Mouse (Mus musculus) gastrocnemius, adult 18-20 months (tissue): Measurements from ENCODE around the gene Gm9903. TPM values are rescaled to one million over a fixed set of nuclear protein-coding genes. Genes with fewer than 3 reads are reported as not detected.

ENCODE experiments used
- DNase-seq: peaks from one replicate; pipeline ENCODE4 v3.0.0; 2021; ENCODE audit warnings: low spot score
- long read RNA-seq, 2 experiments: library from polyadenylated mRNA; stranded (forward); transcript quantifications; one replicate each; pipeline ENCODE4 v2.0.0; 2021
- total RNA-seq, 2 experiments: library from RNA; stranded (reverse); gene quantifications; 2 replicates each; pipeline ENCODE4 v1.2.3; 2021

Gm9903 gene
- under 1 TPM; 0.34 to 0.38 TPM for total RNA-seq
- long read RNA-seq, experiment 1 = 0 reads
- long read RNA-seq, experiment 2 = 0 reads

DNA sequence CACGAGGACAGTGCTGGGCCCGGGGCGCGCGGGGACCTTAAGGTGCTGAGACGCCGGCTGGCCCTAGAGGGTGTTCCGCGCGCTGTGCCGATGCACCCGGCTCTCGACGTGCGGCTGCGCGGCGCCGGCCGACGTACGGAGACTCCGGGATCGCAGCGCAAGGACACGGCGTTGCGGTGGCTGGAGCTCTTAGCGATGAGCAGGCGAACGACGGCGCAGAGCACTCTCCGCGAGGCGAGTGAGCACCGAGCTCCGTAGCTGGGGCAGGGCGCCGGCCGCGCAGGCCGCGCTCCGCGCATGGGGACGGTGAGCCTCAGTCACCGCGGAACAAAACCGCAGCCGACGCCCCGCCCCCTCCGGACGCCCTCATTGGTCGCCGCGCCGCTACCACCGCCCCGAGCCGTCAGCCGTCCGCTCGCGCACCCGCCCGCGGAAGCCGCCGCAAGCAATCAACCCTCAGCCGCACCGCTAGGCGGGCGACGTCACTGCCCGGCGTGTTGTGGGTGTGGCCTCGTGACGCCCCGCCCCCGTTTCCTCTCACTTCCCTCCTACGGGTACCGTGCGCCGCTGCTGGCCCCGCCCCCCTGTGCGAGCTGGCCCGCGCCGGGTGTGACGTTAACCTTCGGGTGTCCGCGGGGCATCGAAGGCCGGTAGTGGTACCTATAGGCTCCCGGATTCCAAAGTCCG lies at the start of gene Gm9903, which contains the start of gene Fam53a:
Gm9903 (plus strand) TSS at position 625 of the 687 bp plus-strand sequence.
Fam53a (minus strand) TSS at position 335 of the 687 bp plus-strand sequence.
- DNase-seq = peak; percentile 100

- DNase-seq = no peak
Measured at GRCm38 (mm10) chr5:33580336-33580735, 49.4 kb upstream of the Gm9903 start.

DNA sequence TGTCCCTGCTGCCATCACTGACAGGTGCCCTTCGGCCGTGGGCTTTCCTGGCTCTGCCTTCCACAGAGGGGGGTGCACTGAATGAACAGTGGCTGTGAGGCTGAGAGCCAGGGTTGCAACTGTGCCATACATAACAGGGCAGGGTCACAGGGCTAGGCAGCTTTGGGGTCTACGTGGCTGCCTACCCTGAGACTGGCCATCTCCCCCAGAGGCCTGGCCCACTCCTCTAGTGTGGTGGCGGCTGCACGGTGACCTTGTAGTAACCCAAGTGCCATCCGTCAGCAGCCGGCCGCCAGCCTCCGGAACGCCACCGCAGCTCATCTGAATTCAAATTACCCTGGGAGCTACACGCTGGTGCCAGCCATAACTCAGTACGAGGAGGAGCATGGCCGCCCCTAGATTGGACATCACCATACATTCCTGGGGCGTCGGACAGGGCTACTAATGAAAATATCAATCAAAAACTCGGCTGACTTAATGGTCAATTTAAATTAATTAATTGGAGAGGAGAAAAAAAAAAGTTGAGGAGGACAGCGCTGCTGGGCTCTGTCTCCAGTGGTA lies 42.1 kb upstream of the Gm9903 start:
- DNase-seq = no peak

GRCm38 (mm10) chr5:33588066-33588465 lies 41.7 kb upstream of the Gm9903 start:
- no peak for DNase-seq

DNA sequence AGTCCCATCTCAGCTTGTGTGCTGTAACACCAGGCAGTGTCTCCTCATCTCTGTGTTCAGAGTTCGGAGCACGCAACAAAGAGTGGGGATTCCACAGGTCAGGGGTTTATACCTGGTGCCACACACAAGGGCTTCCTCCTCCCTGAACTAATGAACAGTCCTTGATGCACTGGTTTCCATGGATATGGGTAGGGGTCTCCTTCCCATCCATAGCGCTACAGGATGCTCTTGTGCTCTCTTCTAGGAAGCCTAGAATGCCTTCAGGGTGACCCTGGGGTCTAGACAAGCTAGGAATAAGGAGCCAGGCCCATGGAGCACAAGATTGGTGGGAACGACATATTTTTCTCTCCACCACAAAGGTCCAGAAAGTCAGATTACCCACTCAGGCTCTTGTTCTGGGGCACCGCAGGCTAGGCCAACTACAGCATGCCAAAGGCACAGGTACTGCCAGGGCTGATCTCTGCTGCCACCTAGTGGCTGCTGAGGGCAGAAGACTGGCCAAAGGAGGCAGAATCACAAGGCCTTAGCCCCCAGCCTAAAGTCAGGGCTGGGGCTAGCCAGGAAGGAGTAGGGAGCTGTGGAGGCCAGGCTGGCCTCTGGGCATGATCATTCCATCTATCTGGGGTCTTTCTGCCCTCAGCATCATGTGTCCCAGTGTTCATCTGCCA lies 40.4 kb upstream of the Gm9903 start:
- peak; percentile 74 for DNase-seq

- DNase-seq = no peak
Measured at GRCm38 (mm10) chr5:33593620-33594019, 36.1 kb upstream of the Gm9903 start.

DNA sequence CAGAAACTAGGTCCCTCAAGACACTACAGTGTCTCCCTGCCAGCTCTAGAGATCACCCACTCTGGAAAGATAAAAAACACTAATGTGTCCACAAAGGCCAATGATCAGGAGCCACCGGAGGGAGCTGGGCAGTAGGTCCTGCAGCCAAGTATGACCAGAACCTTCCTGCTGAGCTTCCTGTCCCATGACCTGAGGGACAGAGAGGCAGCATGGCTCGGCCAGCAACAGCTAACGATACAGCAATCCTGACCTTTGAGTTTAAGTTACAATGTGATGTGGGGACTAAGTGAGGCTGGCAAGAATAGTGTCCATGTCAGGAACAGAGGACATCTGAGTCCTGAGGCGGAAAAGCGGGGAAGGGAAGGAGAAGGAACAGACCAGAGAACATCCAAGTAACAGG lies 24.4 kb upstream of the Gm9903 start:
- DNase-seq = peak; percentile 64

GRCm38 (mm10) chr5:33606631-33607030 lies 23.1 kb upstream of the Gm9903 start:
- no peak for DNase-seq

DNA sequence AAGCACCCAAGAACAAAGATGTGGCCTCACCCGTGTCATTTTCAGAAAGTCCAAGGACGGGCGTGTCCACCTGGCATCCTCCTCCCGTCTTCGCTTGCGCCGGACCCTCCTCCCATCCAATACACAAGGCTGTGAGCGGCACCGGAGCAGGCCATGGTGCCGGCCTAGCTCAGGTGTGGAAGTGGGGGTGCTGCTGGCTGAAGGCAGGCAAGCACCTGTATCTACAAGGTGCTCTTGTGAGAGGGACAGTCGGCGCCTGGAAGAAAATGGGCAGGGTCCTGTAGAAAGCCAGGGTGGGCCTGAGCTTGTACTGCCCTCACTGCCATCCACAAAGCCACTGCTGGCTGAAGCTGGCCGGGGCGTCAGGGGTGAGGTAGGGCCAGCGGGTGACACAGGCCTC lies 22.3 kb upstream of the Gm9903 start:
- DNase-seq = no peak

GRCm38 (mm10) chr5:33609226-33609625 lies 20.5 kb upstream of the Gm9903 start:
- DNase-seq = no peak

DNA sequence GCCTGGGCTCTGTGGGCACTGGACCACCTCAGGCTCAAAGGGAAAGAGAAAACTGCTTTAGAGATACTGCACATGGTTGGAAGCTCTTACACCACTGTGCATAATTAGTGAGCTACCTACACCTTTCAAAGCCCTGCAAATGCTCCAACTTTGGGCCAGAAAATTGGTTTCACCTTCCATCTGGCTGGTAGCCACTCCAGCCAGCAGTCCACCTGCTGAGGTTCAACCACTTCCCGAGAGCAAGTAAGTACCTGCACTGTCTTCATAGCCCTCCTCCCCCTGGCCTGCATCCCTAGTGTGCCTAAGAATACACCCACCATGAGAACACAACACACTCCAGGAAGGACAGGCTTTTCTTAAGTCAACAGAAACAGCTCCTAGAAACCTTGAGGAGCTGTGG lies 17.9 kb upstream of the Gm9903 start:
- DNase-seq = no peak

DNA sequence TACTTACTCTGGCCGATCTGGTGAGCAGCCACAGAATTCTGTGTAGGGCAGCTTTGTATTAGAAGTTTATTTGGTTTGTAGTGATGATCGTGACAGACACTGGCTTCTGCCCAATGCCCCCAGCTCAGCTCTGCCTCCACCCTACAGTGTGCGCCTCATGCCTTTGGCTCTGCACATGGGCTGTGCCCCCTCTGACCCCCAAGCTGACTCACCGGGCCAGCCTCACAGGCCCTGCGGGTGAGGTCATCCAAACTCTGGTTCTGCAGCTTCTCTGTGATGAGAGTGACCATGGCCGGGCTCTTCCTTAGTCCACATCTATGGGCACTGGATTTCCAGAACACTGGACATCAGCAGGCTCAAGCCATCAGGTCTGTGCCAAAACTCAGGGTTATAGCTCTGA lies 15.3 kb upstream of the Gm9903 start:
- DNase-seq = no peak

DNA sequence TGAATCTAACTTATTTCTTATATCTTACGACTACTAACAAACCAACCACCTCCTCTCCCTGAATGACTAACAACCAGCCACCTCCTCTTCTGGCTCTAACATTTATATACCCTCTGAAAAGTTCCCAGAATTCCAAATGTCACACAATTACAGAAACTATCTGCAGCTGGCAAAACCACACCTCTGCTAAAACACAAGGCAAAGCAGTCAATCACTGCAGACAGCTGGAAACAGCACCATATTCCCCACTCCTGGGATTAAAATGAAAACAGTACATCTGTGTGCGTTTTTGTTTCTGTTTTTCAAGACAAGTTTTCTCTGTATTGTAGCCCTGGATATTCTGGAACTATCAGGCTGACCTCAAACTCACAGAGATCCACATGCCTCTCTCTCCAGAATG lies 7.1 kb upstream of the Gm9903 start:
- DNase-seq = no peak

GRCm38 (mm10) chr5:33623766-33624165 lies 6.0 kb upstream of the Gm9903 start:
- DNase-seq = no peak

- no peak for DNase-seq
Measured at GRCm38 (mm10) chr5:33627968-33628367, 1.8 kb upstream of the Gm9903 start.

DNA sequence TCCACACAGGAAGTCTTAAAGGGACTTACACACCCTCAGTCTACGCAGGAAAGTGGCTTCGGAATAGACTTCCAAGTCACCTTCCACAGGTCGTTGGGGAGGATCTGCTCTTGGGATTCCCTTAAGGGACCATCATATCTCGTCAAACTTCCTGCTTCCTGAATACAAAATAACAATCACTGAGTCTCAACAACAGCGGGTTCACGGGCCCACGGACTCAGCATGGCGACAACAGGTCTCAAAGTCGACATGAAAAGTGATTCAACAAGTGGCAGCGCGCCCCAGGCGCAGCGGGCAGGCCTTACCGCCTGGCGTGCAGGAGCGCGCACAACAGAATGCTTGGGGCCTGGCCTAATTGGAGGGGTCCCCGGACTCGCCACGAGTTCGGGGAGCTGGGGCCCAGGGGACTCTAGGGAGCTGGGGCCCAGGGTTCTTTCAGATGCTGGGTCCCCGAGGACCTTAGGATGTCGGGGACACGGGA lies 865 bp upstream of the Gm9903 start:
- peak; percentile 65 for DNase-seq

- DNase-seq = peak; percentile 64
Measured at GRCm38 (mm10) chr5:33630061-33630460, 336 bp downstream of the Gm9903 start.

DNA sequence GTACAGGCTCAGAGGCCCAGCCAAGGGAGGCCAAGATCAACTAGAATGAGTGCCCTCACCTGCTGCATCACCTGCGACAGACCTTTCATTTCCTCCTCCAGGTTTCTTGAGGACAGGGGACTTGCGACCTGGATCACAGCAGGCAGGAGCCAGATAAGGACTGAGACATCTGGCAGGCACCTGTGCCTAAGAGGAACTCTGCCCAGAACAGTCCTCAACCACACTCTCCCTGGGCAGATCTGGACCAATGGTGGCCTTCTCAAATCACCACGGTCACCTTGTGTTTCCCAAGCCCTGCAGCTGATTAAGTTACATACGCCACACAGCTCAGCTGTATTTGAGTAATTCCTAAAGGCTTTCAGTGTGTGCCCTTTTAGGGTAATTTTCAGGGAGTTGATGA lies 890 bp downstream of the Gm9903 start:
- peak; percentile 78 for DNase-seq

GRCm38 (mm10) chr5:33632526-33632925 lies 2.8 kb downstream of the Gm9903 start:
- peak; percentile 52 for DNase-seq

DNA sequence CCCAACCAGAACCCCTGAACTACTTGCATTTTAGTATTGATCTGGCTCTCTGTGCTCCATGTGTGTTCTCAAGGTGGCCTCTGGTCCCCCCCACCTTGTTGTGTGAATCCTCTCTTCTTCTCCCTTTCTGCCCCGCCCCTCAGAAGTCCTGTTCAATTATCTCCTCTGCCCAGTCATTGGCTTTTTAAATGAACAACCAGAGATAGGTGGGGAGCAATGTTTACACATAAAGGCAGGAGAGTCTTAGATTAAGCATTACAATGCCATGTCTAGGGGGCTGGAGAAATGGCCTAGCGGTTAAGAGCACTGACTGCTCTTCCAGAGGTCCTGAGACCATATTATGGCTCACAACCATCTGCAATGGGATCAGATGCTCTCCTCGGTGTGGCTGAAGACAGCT lies 5.6 kb downstream of the Gm9903 start:
- DNase-seq = no peak

DNA sequence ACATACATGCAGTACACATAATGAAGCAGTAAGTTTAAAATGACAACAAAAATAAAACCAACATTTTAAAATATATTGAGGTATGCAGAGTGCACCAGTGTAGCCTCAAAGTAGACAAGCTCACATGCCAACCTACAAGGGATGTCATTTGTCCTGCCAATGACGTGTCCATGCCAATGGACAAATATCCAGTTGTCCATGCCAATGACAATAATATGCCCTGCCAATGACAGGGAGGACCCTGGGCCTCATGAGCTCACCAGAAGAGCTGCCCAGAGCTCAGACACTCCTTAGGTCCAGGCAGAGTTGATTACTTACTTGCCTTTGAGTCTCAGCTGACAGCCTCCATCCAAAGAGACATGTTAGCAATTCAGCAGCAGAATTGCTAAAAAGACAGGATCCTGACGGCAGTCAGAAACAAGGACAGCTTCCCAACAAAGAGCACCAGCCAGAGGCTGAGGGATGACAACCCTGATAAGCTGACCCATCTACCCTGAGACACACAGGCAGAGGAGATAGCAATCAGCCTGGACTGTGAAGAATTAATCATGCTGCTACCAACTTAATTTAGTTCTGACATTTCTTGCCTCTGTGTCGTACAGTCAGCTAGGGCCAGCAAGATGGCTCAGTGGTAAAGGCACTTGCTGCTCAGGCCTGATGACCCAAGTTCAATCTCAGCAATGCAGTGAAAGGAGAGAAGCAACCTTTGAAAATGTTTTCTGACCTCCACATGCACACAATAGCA lies 8.1 kb downstream of the Gm9903 start:
- no peak for DNase-seq

GRCm38 (mm10) chr5:33638826-33639225 lies 9.1 kb downstream of the Gm9903 start:
- no peak for DNase-seq
